Mouse (Mus musculus) spleen, adult 2 months (tissue): Measurements from ENCODE around the gene Mif4gd.

Experiments used
- CTCF ChIP-seq: fragments of 200-500 bp; IDR thresholded peaks from 2 replicates; pipeline ENCODE4 v1.5.1; 2011; ENCODE audit warnings: mild to moderate bottlenecking, inconsistent platforms; ENCODE audit not compliant: insufficient read depth, insufficient read length, insufficient replicate concordance; ENCODE audit errors: extremely low read depth
- POLR2A ChIP-seq: fragments of 200-500 bp; IDR thresholded peaks from 2 replicates; pipeline ENCODE4 v1.6.1; 2011; ENCODE audit warnings: low read depth, low read length, inconsistent platforms

DNA sequence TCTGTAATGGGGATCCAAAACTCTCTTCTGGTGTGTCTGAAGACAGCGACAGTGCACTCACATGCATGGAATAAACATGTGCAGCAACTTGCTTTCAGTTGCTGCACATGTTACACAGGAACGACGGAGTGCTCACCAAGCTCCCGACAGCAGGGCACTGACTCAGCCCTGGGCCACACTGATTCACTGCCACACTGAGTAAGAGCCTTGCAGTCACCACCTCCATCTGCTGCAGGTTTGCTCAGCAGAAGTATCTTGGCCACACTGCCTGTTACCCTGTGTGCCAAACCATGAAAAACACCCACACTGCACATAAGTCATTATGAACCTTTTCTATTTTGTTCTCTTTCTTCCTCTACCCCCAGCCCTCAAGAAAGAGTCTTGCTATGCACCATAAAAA is 47.6 kb upstream of the Mif4gd start:
- TF ChIP-seq CTCF (no peak), POLR2A (no peak)
